Mouse (Mus musculus): ENCODE results near the gene Ppp1r27. TPM values are rescaled to one million over a fixed set of nuclear protein-coding genes. Genes with fewer than 3 reads are reported as not detected.
"Not testable (repeated sequence)": the region's sequence is repeated elsewhere in the genome, so short reads cannot be mapped to it uniquely, and the experiment has no call there.

Ppp1r27 gene
- total and polyA plus RNA-seq, 3 experiments, result 0.40 to 0.83 (median 0.79) TPM

DNA sequence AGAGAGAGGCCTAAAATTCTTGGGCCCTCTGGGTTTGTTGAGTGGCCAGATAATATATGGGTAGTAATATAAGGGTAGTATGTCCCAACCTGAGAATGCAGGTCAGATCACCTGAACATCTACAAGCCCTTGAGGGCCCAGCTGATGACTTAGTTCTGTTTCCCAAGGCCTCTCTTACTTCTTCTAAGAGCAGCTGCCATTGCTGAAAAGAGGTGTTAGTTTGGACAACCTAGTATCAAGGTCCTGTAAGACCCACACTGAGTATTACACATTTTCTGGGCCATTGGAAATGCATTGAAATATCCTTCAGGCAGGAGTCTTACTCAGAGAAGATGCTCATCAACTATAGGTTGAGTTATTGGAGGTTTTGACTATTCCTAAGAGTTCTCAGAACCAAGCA lies 25.0 kb upstream of the Ppp1r27 start:
- no peak for DNase-seq

DNA sequence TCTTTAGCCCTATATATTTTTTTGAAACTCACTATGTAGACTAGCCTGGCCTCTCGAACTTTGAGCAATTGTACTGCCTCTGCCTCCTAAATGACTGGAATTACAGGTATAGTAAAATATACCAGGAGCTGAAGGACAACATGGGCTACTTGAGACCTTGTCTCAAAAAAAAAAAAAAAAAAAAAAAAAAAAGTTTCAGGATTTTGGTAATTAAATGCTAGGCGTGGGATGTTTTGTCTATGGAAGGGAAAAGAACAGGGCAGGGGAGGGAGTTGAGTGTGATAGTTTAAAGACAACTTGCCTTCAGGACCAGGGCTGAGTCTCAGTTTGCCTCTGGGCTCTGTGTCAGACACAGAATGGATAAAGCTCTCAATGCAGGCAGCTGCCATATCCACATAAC lies 24.1 kb upstream of the Ppp1r27 start:
- no peak for DNase-seq

DNA sequence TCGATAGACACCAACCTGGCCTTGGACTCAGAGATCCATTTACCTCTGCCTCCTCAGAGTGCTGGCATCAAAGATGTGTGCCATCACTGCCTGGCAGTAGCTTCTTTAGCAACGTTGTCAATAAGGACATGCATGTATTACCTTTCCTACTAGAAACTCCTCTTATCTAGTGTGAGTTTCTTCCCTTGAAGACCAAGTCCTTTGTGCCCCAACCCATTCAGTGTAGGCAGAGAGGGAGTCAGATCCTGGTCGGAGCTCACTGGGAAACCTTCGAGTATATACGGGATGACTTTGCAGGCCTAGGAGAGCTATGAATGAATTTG lies 23.3 kb upstream of the Ppp1r27 start:
- no peak for DNase-seq

DNA sequence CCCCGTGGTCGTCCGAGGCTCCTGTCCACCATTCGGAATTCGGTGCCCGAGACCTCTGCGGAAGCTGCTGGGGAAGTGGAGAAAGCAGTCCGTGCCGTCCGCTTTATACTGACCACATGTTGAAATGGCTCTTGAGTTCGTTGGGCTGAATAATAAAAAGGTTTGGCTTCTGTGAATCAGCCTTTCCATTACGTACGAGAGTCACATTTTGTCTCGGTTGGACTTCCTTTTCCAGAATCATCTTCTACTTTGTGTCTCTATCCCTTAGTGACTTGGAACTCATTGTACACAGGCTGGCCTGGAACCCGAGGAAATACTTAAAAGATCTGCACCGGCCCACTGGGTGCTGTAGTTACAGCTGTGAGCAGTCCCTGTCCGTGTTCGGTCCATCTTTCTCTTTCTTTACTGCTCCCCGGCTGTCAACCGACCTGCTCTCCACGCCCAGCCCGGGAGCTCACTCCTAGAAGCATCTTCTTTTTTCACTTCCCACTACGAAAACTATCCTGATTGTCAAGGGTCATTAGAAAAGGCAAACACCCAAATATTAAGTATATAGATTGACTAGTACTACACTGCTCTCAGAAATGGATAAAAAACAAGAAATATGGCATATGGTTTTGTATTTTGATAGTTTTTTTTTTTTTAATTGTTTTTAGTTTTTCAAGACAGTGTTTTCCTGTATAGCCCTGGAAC lies 22.8 kb upstream of the Ppp1r27 start:
- DNase-seq, result no peak

DNA sequence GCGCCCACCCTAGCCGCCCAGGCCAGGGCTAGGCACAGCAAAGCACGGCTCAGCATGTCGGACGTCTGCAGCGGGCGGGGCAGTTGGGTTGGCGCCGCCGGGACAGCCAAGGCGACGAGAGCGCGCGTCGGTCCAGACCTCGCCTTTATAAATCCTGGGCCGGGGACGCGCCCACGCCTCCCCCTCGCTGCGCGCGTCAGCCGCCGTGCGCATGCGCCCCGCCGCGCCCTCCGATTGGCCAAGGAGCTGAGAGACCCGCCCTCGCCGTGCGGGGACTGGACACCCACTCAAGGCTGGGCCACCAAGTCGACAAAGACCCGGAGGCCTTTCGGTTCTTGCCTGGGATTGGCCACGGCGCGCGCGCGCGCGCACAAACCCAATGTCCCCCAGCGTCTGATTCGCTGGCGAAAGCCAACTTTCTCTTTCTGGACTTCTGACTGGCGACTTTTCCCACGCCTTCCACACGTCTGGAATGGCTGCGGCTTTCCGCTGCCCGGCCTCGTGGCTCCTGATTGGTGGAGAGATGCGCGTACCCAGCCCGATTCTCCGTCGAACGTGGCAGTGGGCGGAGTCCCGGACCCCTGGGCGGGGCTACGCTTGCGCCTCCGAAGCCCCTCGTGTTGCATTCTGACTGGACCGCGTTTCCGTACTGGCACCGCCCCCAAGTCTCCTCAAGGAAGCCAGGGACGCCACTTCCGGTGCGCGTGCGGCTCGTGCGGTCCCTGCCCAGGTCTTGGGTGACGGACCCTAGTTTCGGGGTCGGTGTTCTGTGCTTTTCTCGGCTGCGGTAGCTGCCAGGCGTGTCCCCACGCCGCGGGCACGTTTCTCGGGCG lies 22.0 kb upstream of the Ppp1r27 start, which contains the start of gene P4hb:
Gene P4hb, minus strand, starts transcription at position 502 of the 833 bp plus-strand sequence.
- DNase-seq, result peak; percentile 100

DNA sequence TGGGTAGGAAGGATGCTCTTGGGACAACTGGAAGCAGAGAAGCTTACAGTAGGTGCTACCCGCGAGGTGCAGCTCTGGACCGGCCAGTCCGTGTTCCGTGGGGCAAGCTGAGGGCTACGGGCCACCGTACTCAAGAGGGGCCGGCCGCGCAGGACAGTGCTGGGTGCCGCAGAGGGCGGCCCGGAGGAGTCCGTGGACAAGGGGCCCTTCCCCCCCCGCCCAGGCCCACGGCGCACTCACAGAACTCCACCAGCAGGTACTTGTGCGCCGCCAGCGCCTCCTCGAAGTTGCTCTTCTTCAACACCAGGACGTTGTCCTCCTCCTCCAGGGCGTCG lies 21.5 kb upstream of the Ppp1r27 start:
- no peak for DNase-seq

DNA sequence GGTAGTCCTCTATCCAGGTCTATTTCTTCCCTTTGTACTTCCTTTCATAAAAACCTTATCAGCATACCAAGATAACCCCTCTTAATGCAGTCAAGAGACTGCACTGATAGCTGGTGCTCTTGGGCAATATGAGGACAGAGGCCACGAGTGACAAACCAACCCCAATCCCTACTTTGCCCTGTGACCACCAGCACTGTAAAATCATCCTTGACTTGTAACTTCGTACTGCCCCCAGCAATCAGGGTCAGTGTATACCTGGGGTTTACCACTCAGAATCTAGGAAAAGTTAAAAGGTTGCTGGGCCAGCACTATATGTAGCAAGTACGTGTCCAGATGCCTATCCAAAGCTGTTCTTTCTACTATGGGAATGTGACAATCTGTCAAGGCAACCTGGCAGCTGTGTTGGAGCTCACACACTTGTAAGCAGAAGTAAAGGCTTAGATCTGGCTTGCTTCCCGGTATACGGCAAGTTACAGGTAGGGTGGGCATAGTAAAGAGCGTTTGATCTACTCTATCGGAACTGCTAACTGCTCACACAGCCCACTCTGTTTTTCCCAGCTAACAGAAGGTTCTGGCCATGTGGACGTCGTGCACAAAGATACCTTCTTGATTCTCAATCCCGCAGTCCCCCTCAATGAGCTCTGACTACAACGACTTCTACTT lies 21.0 kb upstream of the Ppp1r27 start:
- DNase-seq, result no peak

DNA sequence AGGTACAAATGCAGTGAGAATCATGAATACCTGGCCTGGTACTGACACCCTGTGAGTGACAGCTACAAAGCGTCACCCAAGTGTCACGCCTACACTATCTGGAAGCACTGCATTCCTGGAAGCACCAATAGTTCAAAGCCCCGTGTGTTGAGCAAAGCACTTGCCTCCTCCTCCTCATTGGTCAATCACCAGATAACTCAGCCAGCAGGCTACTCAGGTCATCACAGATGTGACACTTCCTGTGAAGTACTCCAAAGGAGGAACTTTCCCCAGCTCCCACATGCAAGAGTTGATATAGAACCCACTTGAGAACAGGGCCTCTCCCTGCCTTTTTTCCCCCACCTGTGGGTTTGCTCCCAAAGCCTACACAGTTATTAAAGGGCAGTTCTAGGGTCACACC lies 20.2 kb upstream of the Ppp1r27 start:
- no peak for DNase-seq

DNA sequence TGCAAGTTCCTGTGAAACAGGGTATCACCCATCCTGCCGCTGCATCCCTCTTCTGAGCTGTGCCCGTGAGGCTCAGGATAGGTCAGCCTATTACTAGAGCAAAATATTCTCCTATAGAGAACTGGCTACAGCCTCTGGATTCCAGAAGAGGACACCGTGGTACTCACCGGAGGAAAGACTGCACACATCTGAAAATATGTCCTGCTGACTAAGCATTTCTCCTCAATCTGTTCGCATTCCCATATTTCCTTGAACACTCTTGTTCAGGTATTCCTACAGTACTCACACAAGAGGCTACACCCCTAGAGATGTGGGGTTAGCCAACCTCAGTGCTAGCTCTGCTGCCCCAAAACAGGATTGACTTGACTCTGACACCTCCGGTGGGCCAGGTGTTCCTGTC lies 17.4 kb upstream of the Ppp1r27 start:
- no peak for DNase-seq

DNA sequence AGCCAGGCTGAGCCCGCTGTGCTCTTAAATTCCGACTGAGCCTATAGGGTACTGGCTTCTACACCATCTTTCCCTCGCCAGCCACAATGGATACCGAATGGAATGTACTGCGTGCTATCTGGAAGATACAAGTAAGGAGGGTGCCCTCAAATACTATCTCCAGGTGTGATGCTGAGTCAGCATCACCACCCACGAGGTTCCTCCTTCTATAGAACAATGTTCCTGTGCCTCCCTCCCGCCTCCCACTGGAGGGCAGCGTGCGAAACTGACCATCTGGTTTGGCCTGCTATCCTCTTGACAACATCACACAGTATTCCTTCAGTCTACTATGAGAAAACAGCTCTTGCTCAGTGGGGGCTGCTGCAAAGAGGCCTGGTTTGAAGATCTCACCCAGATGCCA lies 14.2 kb upstream of the Ppp1r27 start:
- no peak for DNase-seq

DNA sequence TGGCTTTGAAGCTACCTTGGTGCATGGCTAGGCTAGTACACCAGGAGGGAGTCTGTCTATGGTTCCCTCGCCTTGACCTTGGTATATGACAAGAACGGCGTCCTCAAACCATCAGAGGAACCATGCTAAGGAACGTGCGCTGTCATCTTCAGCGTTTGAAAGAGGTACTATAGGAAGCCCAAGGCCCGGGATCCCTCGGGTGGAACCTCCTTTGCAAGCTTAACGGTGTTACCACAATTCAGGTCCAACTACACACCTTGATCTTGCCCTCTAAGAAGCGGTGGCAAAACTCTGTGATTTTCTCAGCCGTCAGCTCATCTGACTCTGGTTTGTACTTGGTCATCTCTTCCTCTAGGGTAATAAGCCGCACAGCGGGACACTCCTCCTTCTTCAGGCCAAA lies 12.0 kb upstream of the Ppp1r27 start:
- no peak for DNase-seq

DNA sequence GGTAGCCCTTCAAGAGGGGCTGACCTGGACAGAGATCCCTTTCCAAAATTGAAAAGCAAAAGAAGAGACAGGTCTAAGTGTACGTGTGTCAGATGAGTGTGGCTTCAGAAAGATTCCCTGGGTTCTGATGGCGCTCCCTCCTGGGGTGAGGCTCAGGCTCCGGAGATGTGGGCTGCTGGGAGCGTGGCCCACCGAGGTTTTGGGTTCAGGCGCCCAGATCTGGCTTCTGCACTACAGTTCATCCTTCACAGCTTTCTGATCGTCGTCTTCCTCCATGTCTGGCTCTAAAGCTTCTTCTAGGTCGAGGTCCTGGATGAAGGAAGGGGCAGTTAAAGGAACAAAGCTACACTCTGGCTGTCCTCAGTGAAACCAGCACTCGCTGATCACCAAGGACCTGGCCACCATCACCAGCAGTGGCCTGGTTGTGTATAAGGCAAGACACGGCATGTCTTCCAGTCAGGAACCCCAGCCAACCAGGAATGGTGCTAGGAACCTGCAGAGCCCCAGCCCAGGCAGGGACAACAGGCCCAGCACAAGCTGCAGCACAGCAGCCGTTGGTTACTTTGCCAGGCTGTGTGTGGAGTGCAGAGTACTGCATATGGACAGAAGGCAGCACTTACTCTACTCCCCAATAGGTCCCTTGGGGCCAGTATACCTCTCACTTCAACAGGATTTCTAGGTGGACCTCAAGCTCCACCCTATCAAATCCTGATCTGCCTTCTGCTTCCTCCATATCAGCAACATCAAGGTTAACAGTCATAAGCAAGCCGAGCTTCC lies 10.2 kb upstream of the Ppp1r27 start:
- DNase-seq, result no peak

DNA sequence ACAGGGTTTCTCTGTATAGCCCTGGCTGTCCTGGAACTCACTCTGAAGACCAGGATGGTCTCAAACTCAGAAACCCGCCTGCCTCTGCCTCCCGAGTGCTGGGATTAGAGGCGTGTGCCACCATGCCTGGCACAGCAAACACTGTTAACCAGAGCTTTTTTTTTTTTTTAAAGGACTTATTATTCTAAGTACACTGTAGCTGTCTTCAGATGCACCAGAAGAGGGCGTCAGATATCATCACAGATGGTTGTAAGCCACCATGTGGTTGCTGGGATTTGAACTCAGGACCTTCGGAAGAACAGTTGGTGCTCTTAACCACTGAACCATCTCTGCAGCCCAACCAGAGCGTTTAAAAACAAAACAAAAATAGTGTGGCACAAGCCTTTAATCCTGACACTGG lies 7.9 kb upstream of the Ppp1r27 start:
- not testable (repeated sequence) for DNase-seq

DNA sequence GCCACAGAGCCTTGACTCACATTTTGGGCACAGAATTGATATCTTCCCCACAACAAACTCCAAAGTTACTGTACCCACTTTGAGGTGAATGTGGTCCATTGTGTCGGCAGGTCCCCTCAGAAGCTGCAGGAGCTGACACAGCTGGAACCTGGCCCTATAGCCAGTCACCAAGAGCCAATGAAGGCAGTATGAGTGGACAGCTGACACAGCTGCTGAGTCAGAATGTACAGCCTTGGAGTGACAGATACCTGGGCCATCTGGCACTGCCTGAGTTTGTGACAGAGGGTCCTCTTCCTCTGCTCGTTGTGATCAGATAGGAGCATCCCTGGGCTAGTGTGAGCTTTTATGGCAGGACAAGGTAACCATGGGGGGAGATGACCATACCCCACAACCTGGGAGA lies 4.3 kb upstream of the Ppp1r27 start:
- DNase-seq, result peak; percentile 84

DNA sequence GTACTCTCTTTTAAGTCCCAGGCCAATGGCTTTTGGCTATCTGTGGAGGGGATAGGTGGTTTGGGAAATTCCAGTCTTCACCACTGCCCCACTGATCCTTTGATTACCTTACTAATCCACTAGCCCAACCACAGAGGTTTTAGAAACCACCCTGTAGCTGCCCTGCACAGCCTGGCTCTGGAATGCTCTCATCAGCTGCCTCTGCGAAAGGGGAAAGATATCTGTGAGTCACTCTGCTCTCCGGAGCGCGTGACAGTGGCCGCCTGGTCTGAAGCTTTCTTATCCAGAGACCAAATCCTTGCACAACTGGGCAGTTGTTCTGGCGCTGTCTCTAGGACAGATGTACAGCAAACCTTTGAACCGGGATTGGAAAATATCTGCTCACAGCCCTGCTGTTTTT lies 3.9 kb upstream of the Ppp1r27 start:
- peak; percentile 84 for DNase-seq

DNA sequence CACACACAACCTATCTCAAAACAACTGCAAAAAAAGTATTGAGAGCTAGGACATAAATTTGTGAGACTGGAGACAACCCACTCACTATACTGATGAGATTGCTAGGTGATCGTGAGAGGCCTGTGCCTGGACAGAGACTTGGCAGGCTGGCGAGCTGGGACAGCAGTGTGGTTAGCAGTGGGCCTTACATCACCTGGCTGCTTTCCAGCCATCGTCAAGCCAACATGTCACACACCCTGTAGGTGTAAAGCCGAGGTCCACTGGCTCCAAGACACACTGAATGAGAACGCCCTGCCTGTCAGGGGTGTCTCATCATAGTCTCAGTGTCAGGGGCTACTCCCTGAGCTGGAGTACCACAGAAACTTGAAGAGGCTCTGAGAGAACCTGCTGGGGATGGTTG lies 1.8 kb upstream of the Ppp1r27 start:
- no peak for DNase-seq

DNA sequence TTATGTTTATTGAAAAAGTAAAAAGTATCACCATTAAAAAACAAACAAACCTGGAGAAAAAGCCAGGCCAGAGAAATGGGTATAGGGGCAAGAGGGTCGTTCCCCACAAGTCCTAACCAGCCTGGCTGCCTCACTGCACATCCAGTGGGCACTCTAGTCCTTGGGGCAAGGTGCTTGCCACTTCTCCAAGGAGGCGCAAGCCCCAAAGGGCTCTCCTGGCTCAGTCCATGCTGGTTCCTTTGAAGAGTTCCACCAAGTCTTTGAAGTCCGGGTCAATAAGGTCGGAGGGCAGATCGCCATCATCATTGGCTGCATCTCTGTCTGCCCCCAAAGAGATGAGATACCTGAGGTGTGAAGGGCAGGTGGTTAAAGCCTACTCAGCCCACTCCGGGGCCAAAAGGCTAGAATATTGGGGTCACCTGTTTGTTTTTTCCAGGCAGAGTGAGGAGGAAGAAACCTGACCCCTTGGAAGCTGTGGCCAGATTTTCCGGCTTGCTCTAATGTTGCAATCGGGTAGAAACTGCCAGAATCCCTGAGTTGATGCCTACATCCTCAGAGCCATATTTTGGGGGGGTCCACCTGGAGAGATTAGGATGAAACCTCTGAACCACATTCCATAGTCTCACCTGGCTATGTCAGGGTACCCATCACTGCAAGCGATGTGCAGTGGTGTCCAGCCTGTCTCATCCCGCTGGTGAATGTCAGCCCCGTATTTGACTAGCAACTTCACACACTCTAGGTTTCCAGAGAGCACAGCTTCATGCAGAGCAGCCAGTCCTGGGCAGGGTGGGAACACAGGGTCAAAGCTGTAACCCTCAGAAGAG lies 734 bp downstream of the Ppp1r27 start:
- no peak for DNase-seq

DNA sequence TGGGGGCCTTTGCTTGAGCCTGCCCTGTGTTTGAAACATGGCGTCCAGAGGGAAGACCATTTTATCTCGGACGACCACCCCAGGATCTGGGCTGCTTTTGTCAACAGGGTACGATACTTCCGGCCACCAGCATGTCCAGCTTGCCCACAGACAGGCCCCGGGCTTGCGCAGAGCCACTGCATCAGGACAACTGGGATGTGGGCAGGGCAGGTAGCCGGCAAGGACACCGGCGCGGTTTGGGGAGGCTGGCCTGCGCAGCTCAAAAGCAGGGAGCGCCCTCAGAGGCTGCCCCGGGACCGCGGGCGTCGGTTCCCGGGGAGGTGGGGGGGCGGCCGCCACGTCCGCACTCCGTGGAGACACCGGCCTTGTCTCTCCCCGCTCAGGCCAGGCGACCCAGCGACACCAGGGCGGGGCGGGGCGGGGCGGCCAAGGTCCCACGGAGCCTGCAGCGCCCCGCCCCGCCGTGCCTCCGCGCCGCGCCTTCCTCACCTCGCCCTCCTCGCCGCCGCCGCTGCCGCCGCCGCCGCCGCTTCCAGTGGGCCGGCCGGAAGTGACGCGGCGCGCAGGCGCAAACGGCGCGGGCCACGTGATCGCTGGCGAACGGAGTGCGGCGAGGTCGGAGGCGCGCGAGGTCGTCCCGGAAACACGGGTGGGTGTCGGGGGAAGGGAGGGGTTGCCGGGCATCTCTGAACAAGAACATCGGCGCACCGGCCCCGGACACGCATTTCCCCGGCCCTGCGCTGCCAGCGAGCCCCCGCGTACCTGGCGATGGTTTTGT lies 1.6 kb downstream of the Ppp1r27 start, which contains the start of gene Mcrip1:
Gene Mcrip1, minus strand, starts transcription at position 560 of the 778 bp plus-strand sequence.
- peak; percentile 96 for DNase-seq

DNA sequence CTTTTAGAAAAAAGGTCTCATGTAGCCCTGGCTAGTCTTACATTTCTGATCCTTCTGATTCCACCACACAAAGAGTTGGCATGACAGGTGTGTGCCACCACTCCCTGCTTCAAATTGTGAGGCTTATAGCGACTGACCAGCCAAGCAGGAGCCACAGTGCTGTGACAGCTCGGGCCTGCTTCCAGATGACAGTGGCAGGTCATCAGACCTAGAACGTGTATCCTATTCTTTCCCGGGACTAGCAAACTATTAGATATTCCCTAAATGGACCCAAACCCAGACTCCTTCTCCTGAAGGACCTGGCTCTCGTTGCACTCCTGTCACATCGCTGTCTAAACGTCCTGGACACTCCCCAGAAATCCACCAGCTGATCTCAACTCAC lies 2.2 kb downstream of the Ppp1r27 start:
- no peak for DNase-seq

DNA sequence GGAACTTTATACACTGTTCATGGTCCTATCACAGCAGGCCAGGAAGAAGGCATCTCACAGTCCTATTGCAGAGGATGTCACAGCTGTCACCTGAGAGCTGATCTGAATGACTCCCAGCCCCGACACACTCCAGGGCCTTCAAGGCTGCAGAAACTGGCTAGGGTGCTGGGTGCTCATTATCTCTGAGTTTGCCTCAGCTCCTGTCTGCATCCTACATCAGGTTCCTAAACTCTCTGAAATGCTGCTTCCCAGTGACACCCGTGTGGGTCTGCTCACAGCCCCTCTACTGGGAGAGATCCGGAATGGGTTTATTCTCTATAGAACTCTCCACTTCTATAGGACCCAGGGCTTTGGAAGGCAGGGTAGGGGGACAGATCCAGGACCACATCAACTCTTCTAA lies 2.7 kb downstream of the Ppp1r27 start:
- no peak for DNase-seq

DNA sequence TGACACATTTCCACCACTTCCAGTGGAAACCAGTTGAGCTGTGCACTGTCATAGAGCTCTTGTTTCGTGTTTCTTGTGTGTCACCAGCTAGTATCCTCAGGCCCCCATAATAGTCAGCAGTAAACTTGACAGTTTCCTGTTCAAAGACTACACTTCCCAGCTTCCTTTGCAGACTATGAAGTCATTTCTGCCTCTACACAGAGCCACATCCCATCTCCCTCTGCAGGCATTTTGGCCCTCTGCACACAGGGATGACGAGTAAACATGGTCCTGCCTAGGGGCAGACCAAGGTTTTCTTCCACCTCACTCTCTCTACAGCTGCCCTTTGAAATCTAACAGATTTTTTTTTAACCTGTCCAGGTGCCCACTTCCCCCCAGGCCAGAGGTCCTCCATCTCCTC lies 3.5 kb downstream of the Ppp1r27 start:
- no peak for DNase-seq
